Mouse (Mus musculus) liver, embryonic 16.5 days (tissue): Measurements from ENCODE around the gene Mpnd. TPM values are rescaled to one million over a fixed set of nuclear protein-coding genes. Genes with fewer than 3 reads are reported as not detected.
A peak's percentile ranks its signal among the peaks of the same experiment; 100 is the strongest.

Source experiments
- ATAC-seq: fragments of 200-750 bp; cut with Nextera tagmentation; 2 replicates; pipeline ENCODE4 v1.8.0; 2017; ENCODE audit warnings: low read depth, mild to moderate bottlenecking, moderate number of reproducible peaks, moderate library complexity
- H3K27ac ChIP-seq: fragments of 300-500 bp; sonication (generic); 2 replicates; pipeline ENCODE4 v1.5.1; 2014; ENCODE audit warnings: mild to moderate bottlenecking, low read length
- H3K27me3 ChIP-seq: fragments of 300-500 bp; sonication (generic); 2 replicates; pipeline ENCODE4 v1.6.1; 2014; ENCODE audit warnings: low read depth, low read length, mixed read lengths; ENCODE audit not compliant: control insufficient read depth, insufficient read depth
- H3K36me3 ChIP-seq: fragments of 300-500 bp; sonication (generic); 2 replicates; pipeline ENCODE4 v1.6.1; 2014; ENCODE audit warnings: mild to moderate bottlenecking; ENCODE audit not compliant: control insufficient read depth, insufficient read depth
- H3K4me1 ChIP-seq: fragments of 300-500 bp; sonication (generic); 2 replicates; pipeline ENCODE4 v1.6.1; 2014; ENCODE audit warnings: low read depth, low read length, mixed read lengths; ENCODE audit not compliant: control insufficient read depth
- H3K4me2 ChIP-seq: fragments of 300-500 bp; sonication (generic); 2 replicates; pipeline ENCODE4 v1.6.1; 2014; ENCODE audit warnings: low read depth, low read length, mixed read lengths
- H3K4me3 ChIP-seq: fragments of 300-500 bp; sonication (generic); 2 replicates; pipeline ENCODE4 v1.5.1; 2014; ENCODE audit warnings: low read depth, mild to moderate bottlenecking, low read length
- H3K9ac ChIP-seq: fragments of 300-500 bp; sonication (generic); 2 replicates; pipeline ENCODE4 v1.6.1; 2014; ENCODE audit warnings: low read depth, low read length
- H3K9me3 ChIP-seq: fragments of 300-500 bp; sonication (generic); replicated peaks from 2 replicates; pipeline ENCODE4 v1.6.1; 2016; ENCODE audit warnings: low read length; ENCODE audit not compliant: control insufficient read depth
- WGBS: fragments of 180-500 bp; shearing (Covaris S2); extraction: QIAGEN DNeasy Blood & Tissue Kit; methylation state at CpG from one replicate; pipeline ENCODE4 v1.1.7; 2014; ENCODE audit not compliant: insufficient replicate concordance; 5-methylcytosine and 5-hydroxymethylcytosine counted together
- polyA plus RNA-seq: library from polyadenylated mRNA; unstranded; fragments of >200 nt; fragmentation: Nextera tagmentation; extraction: Ambion mirVana; gene quantifications from 2 replicates; pipeline ENCODE4 v1.2.1, GENCODE M21; 2015

Gene Mpnd
- polyA plus RNA-seq, 1 experiment from 2014 or later: 16.2 TPM

- no peak overlapping the region for H3K9ac ChIP-seq
- 74% methylated on average over 9 of the region's 9 CpGs for WGBS
Observed at GRCm38 (mm10) chr17:56030238-56030870, 24.8 kb downstream of the Mpnd start.

DNA sequence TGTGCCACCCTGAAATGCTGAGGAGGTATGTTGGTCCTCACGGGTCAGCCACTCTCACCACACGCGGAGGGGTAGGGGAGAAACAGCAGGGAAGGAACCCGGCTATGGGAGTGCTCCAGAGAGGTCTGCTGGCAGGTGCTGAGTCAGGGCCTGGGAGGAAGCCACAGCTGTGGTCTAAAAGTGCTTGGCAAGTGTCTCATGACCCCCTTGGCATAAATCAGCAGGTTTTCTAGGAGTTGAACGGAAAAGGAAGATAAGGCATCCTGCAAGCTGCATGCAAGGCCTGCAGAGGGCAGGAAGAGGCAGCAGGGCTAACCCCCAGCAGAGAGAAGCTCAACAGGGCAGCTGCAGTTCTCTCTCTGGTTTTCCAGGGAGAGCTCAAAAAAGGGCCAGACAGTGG is 25.4 kb downstream of the Mpnd start:
- H3K27me3 ChIP-seq: no peaks in the 10 kb centered on the region
- 16% methylated on average over 5 of the region's 5 CpGs for WGBS
- no peaks in the 10 kb centered on the region for H3K9me3 ChIP-seq
- no peaks in the 10 kb centered on the region; the same call in 1 of the 2 replicates for H3K36me3 ChIP-seq
- no peak overlapping the region for H3K9ac ChIP-seq
- H3K4me2 ChIP-seq: no peak overlapping the region
- ATAC-seq: peak; percentile 54
- no peak overlapping the region for H3K4me3 ChIP-seq
- H3K27ac ChIP-seq: peak overlapping the region; percentile 38; the same call in 1 of the 2 replicates
- peaks cover 49% of the 10 kb centered on the region for H3K4me1 ChIP-seq

More at GRCm38 (mm10) chr17:56030238-56030870, 24.8 kb downstream of the Mpnd start:
- Histone ChIP-seq H3K9me3 (no peaks in the 10 kb centered on the region), H3K4me2 (no peak overlapping the region), H3K27ac (peak overlapping the region; percentile 38; the same call in 1 of the 2 replicates), H3K4me3 (no peak overlapping the region), H3K36me3 (no peaks in the 10 kb centered on the region; the same call in 1 of the 2 replicates), H3K4me1 (peaks cover 47% of the 10 kb centered on the region), H3K27me3 (no peaks in the 10 kb centered on the region)
- ATAC-seq: no peak

- Histone ChIP-seq H3K36me3 (no peaks in the 10 kb centered on the region; the same call in 1 of the 2 replicates), H3K27me3 (no peaks in the 10 kb centered on the region), H3K4me3 (no peak overlapping the region), H3K27ac (no peak overlapping the region), H3K9me3 (no peaks in the 10 kb centered on the region), H3K4me1 (peaks cover 49% of the 10 kb centered on the region), H3K9ac (no peak overlapping the region), H3K4me2 (no peak overlapping the region)
- WGBS: 81% methylated on average over 7 of the region's 7 CpGs
- no peak for ATAC-seq
Observed at GRCm38 (mm10) chr17:56031431-56031830, 25.9 kb downstream of the Mpnd start.

GRCm38 (mm10) chr17:56032127-56032733 is 26.7 kb downstream of the Mpnd start:
- Histone ChIP-seq H3K27me3 (no peaks in the 10 kb centered on the region), H3K27ac (0 out of 2 replicates have a peak overlapping the region, but pooled peaks have one; percentile 6), H3K4me3 (no peak overlapping the region), H3K4me1 (peaks cover 54% of the 10 kb centered on the region), H3K4me2 (no peak overlapping the region), H3K9ac (no peak overlapping the region), H3K36me3 (no peaks in the 10 kb centered on the region; the same call in 1 of the 2 replicates), H3K9me3 (no peaks in the 10 kb centered on the region)
- 61% methylated on average over 6 of the region's 6 CpGs for WGBS
- ATAC-seq: no peak

DNA sequence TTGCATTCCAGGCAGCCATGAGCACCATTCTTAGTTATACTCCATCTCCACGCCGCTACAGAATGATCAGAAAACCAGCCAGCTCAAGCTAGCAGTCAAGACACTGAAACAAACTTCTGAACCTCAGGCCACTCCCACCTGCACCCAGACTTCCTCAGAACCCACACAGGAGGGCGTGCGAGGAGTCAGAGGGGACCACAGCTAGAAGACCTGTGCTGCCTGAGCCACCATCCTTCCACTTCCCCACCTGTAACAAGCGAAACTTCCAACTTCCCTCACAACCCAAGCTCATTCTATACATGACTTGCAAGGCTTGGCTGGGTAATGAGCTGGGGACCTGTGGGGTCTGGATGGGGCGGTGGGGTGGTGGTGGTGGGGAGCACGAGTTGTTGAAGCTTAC is 27.3 kb downstream of the Mpnd start:
- Histone ChIP-seq H3K4me1 (peaks cover 55% of the 10 kb centered on the region), H3K27me3 (no peaks in the 10 kb centered on the region), H3K36me3 (no peaks in the 10 kb centered on the region; the same call in 1 of the 2 replicates), H3K4me2 (no peak overlapping the region), H3K9ac (no peak overlapping the region), H3K4me3 (no peak overlapping the region), H3K9me3 (no peaks in the 10 kb centered on the region), H3K27ac (peak overlapping the region; percentile 48; the same call in 1 of the 2 replicates)
- WGBS: 50% methylated on average over 7 of the region's 7 CpGs
- no peak for ATAC-seq

GRCm38 (mm10) chr17:56034040-56034725 is 28.7 kb downstream of the Mpnd start:
- H3K36me3 ChIP-seq: no peaks in the 10 kb centered on the region
- peaks cover 55% of the 10 kb centered on the region for H3K4me1 ChIP-seq
- peak overlapping the region; percentile 93; the same call in 1 of the 2 replicates for H3K4me3 ChIP-seq
- WGBS: 76% methylated on average over 7 of the region's 7 CpGs
- no peak overlapping the region for H3K4me2 ChIP-seq
- H3K9ac ChIP-seq: no peak overlapping the region
- H3K27me3 ChIP-seq: no peaks in the 10 kb centered on the region
- no peak for ATAC-seq
- no peaks in the 10 kb centered on the region for H3K9me3 ChIP-seq
- H3K27ac ChIP-seq: no peak overlapping the region

GRCm38 (mm10) chr17:56034726-56035100 is 29.2 kb downstream of the Mpnd start:
- H3K4me2 ChIP-seq: peak overlapping the region; percentile 83
- peak overlapping the region; percentile 93 for H3K4me3 ChIP-seq
- no peak for ATAC-seq
- H3K36me3 ChIP-seq: no peaks in the 10 kb centered on the region
- WGBS: 77% methylated on average over 6 of the region's 6 CpGs
- H3K9ac ChIP-seq: peak overlapping the region; percentile 98
- no peaks in the 10 kb centered on the region for H3K9me3 ChIP-seq
- H3K27me3 ChIP-seq: no peaks in the 10 kb centered on the region
- no peak overlapping the region; the same call in 1 of the 2 replicates for H3K27ac ChIP-seq
- peaks cover 55% of the 10 kb centered on the region for H3K4me1 ChIP-seq

GRCm38 (mm10) chr17:56035216-56035615 is 29.7 kb downstream of the Mpnd start:
- Histone ChIP-seq H3K4me1 (peaks cover 55% of the 10 kb centered on the region), H3K27ac (peak overlapping the region; percentile 11; the same call in 1 of the 2 replicates)

More at GRCm38 (mm10) chr17:56035216-56035615, 29.7 kb downstream of the Mpnd start:
- no peaks in the 10 kb centered on the region for H3K36me3 ChIP-seq
- peak overlapping the region; percentile 83 for H3K4me2 ChIP-seq
- H3K4me3 ChIP-seq: peak overlapping the region; percentile 93
- no peak for ATAC-seq
- H3K27me3 ChIP-seq: no peaks in the 10 kb centered on the region
- H3K9ac ChIP-seq: peak overlapping the region; percentile 98
- WGBS: 55% methylated on average over 4 of the region's 4 CpGs
- H3K9me3 ChIP-seq: no peaks in the 10 kb centered on the region
